Mouse (Mus musculus): Measurements from ENCODE around the gene Tead1. TPM values are rescaled to one million over a fixed set of nuclear protein-coding genes. Genes with fewer than 3 reads are reported as not detected.

Gene Tead1
- total RNA-seq, 2 experiments from 2014 or later: 12.8 to 14.6 TPM

DNA sequence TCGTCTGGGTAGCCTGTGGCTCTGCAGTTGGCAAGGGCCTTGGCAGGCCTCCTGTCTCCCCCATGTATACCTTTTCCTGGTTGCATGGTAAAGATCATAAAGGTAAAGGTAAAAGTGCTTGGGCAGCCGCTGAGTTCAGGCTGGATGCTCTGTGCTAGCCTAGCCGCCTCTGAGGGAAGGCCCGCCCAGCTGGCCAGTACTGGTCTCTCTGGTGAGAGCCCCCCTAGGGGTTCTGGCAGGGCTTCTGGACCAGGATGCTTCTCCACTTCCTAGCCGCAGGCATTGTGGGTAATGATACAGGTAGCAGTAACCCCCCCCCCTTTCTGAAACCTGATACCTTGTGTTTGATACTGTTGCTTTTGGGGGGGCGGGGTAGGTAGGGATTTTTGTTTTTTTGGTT lies 212.8 kb downstream of the Tead1 start:
- intact Hi-C loops (cut with DNase I): no loop called here
- H3K4me3 ChIP-seq: no peak overlapping the region
- no peak for TF ChIP-seq CTCF (IDR thresholded peaks at IDR 0.05)

DNA sequence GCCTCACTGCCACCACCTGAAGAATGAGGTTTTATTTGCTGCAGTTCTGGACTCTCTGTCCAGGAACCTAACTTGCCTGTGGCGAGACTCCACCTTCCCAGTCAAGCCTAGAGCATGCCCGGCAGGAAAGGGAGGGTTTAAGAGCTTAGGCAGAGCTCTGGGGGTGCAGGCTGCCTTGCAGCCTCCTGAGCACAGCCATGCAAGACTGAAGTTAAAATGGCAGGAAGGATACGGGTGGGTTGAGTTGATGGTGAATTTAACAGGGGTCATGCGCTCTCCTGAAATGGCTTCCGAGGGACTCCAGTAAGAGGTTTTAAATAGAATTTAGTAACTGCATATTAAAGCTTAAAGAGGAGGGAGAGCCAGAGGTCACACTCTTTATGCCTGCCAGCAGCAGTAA lies 213.5 kb downstream of the Tead1 start:
- intact Hi-C loops (cut with DNase I): no loop called here
- TF ChIP-seq CTCF (IDR thresholded peaks at IDR 0.05): no peak
- H3K4me3 ChIP-seq: no peak overlapping the region
- DNase-seq (ENCODE audit: extremely low spot score in 1 of 2, low spot score in 2 of 2): no peak
- H3K27ac ChIP-seq: no peak overlapping the region

More for the DNA sequence above, 212.8 kb downstream of the Tead1 start:
- no peak for DNase-seq (ENCODE audit: extremely low spot score in 1 of 2, low spot score in 2 of 2)
- no peak overlapping the region for H3K27ac ChIP-seq

DNA sequence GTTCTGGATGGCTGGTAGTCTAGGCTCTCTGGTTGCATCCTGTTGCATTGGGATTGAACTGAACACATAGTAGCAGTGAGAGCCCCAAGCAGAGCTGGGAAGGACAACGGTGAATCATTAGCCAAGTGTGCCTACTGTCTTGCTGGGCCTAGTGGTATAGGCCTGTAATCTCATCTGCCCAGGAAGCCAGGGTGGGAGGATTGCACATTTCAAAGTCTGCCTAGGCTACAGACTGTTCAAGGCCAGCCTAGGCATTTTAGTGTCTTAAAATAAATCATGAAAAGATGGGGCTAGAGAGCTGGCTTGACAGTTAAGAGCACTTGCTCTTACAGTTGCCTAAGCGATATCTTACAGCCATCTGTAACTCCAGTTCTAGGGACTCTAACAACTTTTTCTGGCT lies 217.2 kb downstream of the Tead1 start:
- intact Hi-C loops (cut with DNase I): no loop called here
- H3K27ac ChIP-seq: no peak overlapping the region
- TF ChIP-seq CTCF (IDR thresholded peaks at IDR 0.05): no peak
- no peak for DNase-seq (ENCODE audit: extremely low spot score in 1 of 2, low spot score in 2 of 2)
- H3K4me3 ChIP-seq: no peak overlapping the region

DNA sequence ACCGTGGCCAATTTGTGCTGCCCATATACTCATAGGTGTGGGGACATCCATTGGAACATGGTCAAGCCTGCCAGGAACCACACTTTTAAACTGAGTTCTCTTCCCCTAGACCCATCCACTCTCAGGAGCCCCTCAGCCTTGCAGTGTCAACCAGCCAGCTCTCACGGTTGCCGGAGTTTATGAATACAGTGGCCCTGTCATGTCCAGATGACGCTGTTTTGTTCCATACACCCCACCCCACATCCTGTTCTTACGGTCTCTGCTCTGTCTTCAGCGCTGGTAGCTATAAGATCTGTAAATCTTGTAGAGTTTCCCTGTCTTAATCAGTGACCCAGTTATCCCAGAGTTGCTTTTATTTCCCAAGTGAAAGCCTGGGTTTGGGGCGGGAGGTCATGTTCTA lies 222.6 kb downstream of the Tead1 start:
- no peak for DNase-seq (ENCODE audit: extremely low spot score in 1 of 2, low spot score in 2 of 2)
- intact Hi-C loops (cut with DNase I): no loop called here
- no peak overlapping the region for H3K27ac ChIP-seq
- TF ChIP-seq CTCF (IDR thresholded peaks at IDR 0.05): no peak
- H3K4me3 ChIP-seq: no peak overlapping the region

DNA sequence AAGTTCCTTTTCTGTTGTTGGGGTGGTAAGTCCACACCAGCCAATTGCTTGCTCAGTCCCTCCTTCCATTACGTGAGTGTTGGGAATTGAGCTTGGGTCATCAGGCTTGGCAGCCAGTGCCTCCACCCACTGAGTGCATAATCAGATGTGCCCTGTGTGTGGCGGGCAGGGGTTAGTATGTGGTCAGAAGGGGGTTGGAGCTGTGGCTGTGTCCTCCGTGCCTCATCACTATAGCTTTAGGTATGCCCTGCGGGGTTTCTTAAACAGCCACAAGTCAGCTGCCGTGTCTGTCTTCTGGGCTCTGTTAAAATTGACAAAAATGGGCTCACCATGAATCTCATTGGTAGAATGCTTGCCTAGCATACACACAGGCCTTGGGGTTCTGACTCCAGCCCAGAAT lies 227.7 kb downstream of the Tead1 start:
- intact Hi-C loops (cut with DNase I): no loop called here
- no peak for TF ChIP-seq CTCF (IDR thresholded peaks at IDR 0.05)

DNA sequence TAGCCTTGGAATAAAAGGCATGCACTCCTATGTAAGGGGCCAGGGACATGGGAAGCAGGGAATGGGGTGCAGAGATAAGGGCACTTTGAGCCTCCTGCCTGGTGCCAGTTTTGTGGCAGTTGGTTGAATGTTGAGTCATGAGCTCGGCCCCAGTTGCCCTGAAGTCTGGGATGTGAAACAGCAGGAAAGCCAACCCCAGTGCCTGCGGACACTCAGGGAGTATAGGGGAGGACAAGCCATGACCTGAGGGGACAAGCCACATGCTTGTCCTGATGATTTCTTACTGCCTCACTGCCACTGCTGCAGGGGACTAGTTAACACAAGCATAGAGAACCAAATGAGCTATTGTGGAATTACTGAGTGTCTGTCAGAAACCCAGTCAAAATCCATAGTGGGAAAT lies 228.3 kb downstream of the Tead1 start:
- intact Hi-C loops (cut with DNase I): no loop called here

More for the DNA sequence above, 227.7 kb downstream of the Tead1 start:
- no peak for DNase-seq (ENCODE audit: extremely low spot score in 1 of 2, low spot score in 2 of 2)
- no peak overlapping the region for H3K4me3 ChIP-seq
- no peak overlapping the region for H3K27ac ChIP-seq

DNA sequence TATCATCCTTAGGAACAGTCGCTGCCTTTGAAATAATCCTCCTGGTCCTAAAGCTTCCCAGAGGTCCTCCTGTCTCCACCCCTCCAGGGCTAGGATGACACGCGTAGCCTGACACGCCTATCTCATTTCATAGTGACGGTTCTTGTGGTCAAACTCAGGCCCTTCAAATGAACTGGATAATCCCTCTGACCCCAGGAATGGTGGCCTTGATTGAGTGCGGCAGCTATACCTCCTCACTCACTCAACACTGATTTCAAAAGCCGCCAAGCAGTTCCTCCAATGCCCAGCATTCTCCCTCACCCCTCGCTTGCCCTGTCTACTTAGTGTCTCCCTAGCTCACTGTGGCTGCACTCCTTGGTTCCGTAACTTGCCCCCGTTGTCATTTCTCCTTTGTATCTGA lies 230.0 kb downstream of the Tead1 start:
- Histone ChIP-seq H3K27ac (no peak overlapping the region), H3K4me3 (no peak overlapping the region)
- DNase-seq (ENCODE audit: extremely low spot score in 1 of 2, low spot score in 2 of 2): no peak
- TF ChIP-seq CTCF (IDR thresholded peaks at IDR 0.05): no peak
- intact Hi-C loops (cut with DNase I): no loop called here

More for the DNA sequence above, 228.3 kb downstream of the Tead1 start:
- H3K4me3 ChIP-seq: no peak overlapping the region
- H3K27ac ChIP-seq: no peak overlapping the region
- no peak for DNase-seq (ENCODE audit: extremely low spot score in 1 of 2, low spot score in 2 of 2)
- no peak for TF ChIP-seq CTCF (IDR thresholded peaks at IDR 0.05)

DNA sequence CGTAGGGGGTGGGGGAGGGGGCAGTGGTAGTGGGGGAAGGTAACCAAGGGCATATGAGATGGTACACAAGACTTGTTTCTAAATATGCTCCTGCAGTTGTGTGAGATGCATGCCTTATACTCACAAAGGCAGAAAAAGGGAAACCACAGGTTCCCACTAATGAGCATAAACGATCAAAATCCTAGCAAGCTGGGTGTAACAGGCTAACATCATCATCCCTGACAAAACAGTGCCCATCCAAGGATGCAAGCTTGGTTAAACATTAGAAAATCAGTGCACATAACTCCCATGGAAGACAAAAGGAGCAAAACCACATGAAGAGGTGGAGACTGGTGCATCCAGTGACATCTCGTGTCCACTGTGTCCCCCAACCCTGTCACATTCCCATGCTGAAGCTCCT lies 233.9 kb downstream of the Tead1 start:
- no peak for DNase-seq (ENCODE audit: extremely low spot score in 1 of 2, low spot score in 2 of 2)
- no peak for TF ChIP-seq CTCF (IDR thresholded peaks at IDR 0.05)
- H3K4me3 ChIP-seq: no peak overlapping the region
- intact Hi-C loops (cut with DNase I): no loop called here
- no peak overlapping the region for H3K27ac ChIP-seq

DNA sequence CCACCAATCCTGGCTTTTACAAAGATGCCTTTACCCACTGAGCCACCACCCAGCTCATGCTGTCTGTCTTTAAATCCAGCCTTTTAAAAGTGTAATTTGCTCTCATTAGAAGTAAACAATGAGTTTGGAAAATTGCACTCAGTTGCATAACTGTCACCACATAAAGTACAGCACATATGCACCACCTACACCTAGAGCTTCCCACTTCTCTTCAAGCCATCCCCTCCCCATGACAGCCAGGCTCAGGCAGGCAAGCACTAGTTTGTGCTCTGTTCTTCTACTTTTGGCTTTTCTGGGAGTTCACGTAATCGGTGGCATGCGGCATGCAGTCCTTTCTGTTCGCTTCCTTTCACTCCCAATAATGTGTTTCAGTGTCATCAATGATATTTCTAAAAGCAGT lies 236.5 kb downstream of the Tead1 start:
- no peak for TF ChIP-seq CTCF (IDR thresholded peaks at IDR 0.05)
- Histone ChIP-seq H3K4me3 (no peak overlapping the region), H3K27ac (peak overlapping the region; percentile 44; the same call in 1 of the 2 replicates)
- DNase-seq (ENCODE audit: extremely low spot score in 1 of 2, low spot score in 2 of 2): peak in 1 of 2 experiments; percentile 28
- intact Hi-C loops (cut with DNase I): loop anchor here (5.0 kb wide), 2 partner anchors 332 to 347 kb away; no protein-coding TSS in a partner anchor

DNA sequence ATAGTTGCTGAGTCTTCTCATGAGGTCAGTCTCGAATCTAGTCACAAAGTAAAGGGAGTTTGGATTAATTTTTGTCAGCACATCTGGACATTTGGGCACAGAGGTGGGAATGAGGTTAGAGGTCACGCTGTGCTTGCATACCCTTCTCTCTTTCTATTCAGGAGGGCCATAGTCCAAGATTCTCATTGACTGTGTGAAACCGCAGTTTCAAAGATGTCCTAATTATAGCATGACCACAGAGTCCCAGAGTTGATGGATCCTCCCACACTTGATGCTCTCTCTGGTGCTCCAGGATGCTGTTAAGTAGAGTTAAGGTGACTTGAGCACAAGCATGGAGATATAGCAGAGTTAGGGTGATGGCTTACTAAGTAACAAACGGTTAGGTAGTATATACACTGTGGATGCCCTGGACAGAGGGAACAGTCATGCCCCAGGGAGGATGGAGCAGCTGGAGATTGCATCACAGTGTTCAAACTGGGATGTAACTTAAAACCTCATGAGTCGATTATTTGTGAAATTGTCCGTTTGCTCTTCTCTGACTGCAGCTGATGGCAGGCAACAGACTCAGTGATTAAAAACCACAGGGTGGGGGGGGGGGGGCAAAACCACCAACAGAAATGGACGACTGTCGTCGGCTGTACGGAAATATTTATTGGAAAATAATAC lies 238.6 kb downstream of the Tead1 start:
- intact Hi-C loops (cut with DNase I): loop anchor here (5.0 kb wide), 2 partner anchors 330 to 345 kb away; no protein-coding TSS in a partner anchor
- Histone ChIP-seq H3K4me3 (no peak overlapping the region), H3K27ac (no peak overlapping the region)
- DNase-seq (ENCODE audit: extremely low spot score in 1 of 2, low spot score in 2 of 2): no peak
- TF ChIP-seq CTCF (IDR thresholded peaks at IDR 0.05): no peak

DNA sequence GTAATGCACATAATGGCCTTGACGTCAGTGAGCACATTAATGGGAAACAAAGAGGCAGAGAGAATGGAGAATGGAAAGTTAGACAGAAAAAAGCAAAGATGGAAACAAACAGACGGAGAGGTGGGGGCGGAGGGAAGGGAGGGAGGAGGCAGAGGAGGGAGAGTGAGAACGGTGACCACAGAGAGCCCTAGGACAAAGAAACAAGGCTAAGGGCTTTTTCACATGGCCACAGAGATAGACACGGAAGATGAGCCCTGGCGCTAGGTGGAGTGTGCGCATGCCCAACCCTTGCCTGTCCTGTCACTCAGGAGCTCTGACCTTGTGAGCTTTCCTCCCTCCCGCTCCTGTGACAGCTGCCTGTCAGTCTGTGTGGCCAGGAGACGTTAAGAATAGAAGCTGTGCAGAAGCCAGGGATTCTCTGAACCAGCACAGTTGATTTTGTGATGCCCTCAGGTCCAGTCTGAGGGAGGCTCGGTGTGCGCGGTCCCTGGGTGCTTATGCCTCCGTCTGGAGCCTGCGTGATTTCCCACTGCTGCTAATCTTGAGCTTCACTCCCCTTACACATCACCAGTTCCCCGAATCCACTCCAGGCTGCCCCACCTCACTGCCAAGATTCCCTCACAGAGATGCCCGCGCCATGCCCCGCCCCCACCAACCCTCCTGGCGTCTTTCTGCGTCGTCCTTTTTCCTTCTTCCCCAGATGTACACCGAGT lies 239.3 kb downstream of the Tead1 start:
- TF ChIP-seq CTCF (IDR thresholded peaks at IDR 0.05): no peak
- DNase-seq (ENCODE audit: extremely low spot score in 1 of 2, low spot score in 2 of 2): peak in 1 of 2 experiments; percentile 24
- Histone ChIP-seq H3K27ac (peak overlapping the region; percentile 63), H3K4me3 (peak overlapping the region; percentile 21; the same call in 1 of the 2 replicates)
- intact Hi-C loops (cut with DNase I): loop anchor here (5.0 kb wide), 2 partner anchors 329 to 344 kb away; no protein-coding TSS in a partner anchor

DNA sequence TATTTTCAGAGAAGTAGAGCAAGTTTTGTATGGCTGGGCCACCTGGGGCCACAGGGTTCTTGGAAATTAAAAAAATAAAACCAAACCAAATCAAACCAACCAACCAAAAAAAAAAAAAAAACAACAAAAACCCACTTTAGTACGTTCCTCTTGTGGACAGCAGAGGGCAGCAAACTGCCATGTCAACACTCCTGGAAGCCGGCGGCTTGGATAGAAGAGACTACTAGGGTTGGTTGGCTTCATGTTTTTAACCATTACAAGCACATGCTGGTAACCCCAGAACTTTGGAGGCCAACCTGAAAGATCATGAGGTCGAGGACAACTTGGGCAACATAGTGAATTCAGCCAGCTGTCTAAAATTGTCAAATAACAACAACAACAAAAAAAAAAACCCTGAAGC lies 240.7 kb downstream of the Tead1 start:
- intact Hi-C loops (cut with DNase I): loop anchor here (1.0 to 5.0 kb wide), 4 partner anchors 211 to 393 kb away; no protein-coding TSS in a partner anchor
- DNase-seq (ENCODE audit: extremely low spot score in 1 of 2, low spot score in 2 of 2): peak; percentile 46 to 51
- TF ChIP-seq CTCF (IDR thresholded peaks at IDR 0.05): peak; percentile 82
- H3K4me3 ChIP-seq: no peak overlapping the region
- H3K27ac ChIP-seq: no peak overlapping the region

Data from left cerebral cortex, adult 2 months (tissue).